Mouse (Mus musculus) embryonic facial prominence, embryonic 11.5 days (tissue): Measurements from ENCODE around the gene Xlr5a. TPM values are rescaled to one million over a fixed set of nuclear protein-coding genes. Genes with fewer than 3 reads are reported as not detected.
"Not testable (repeated sequence)": the region's sequence is repeated elsewhere in the genome, so short reads cannot be mapped to it uniquely, and the experiment has no call there.

Source experiments
- ATAC-seq: fragments of 200-750 bp; cut with Nextera tagmentation; replicated peaks from 2 replicates; pipeline ENCODE4 v1.8.0; 2017; ENCODE audit warnings: low read depth; ENCODE audit not compliant: insufficient number of reproducible peaks, low FRiP score, low TSS enrichment
- DNase-seq: peaks from one replicate; pipeline ENCODE4 v3.0.0-alpha.2; 2015; ENCODE audit warnings: low spot score
- H3K27ac ChIP-seq: fragments of 300-500 bp; sonication (generic); replicated peaks from 2 replicates; pipeline ENCODE4 v1.5.1; 2014; ENCODE audit warnings: mild to moderate bottlenecking, low read depth, low read length, control low read depth
- H3K27me3 ChIP-seq: fragments of 300-500 bp; sonication (generic); 2 replicates; pipeline ENCODE4 v1.6.1; 2014; ENCODE audit warnings: mild to moderate bottlenecking, low read length, moderate library complexity, mixed read lengths; ENCODE audit not compliant: control insufficient read depth, insufficient read depth
- H3K36me3 ChIP-seq: fragments of 300-500 bp; sonication (generic); replicated peaks from 2 replicates; pipeline ENCODE4 v1.6.1; 2014; ENCODE audit warnings: low read depth, mild to moderate bottlenecking, low read length, moderate library complexity, mixed read lengths; ENCODE audit not compliant: control insufficient read depth, insufficient read depth
- H3K4me1 ChIP-seq: fragments of 300-500 bp; sonication (generic); 2 replicates; pipeline ENCODE4 v1.6.1; 2014; ENCODE audit warnings: low read length, mixed read lengths; ENCODE audit not compliant: control insufficient read depth, insufficient read depth
- H3K4me2 ChIP-seq: fragments of 300-500 bp; sonication (generic); 2 replicates; pipeline ENCODE4 v1.6.1; 2014; ENCODE audit warnings: low read depth, mild to moderate bottlenecking, control low read depth, low read length, moderate library complexity
- H3K4me3 ChIP-seq: fragments of 300-500 bp; sonication (generic); 2 replicates; pipeline ENCODE4 v1.5.1; 2014; ENCODE audit warnings: low read depth, low read length, control low read depth
- H3K9ac ChIP-seq: fragments of 300-500 bp; sonication (generic); replicated peaks from 2 replicates; pipeline ENCODE4 v1.6.1; 2014; ENCODE audit warnings: mild to moderate bottlenecking, control low read depth, low read length
- H3K9me3 ChIP-seq: fragments of 300-500 bp; sonication (generic); replicated peaks from 2 replicates; pipeline ENCODE4 v1.6.1; 2016; ENCODE audit warnings: mild to moderate bottlenecking, low read length, inconsistent platforms, mixed read lengths; ENCODE audit not compliant: control insufficient read depth
- WGBS: fragments of 180-500 bp; shearing (Covaris S2); extraction: QIAGEN DNeasy Blood & Tissue Kit; methylation state at CpG from one replicate; pipeline ENCODE4 v1.1.7; 2014; 5-methylcytosine and 5-hydroxymethylcytosine counted together
- polyA plus RNA-seq: library from polyadenylated mRNA; unstranded; fragments of >200 nt; fragmentation: Nextera tagmentation; extraction: Ambion mirVana; gene quantifications from 2 replicates; pipeline ENCODE4 v1.2.1, GENCODE M21; 2014

Gene Xlr5a
- polyA plus RNA-seq, result not detected in 2 replicates

DNA sequence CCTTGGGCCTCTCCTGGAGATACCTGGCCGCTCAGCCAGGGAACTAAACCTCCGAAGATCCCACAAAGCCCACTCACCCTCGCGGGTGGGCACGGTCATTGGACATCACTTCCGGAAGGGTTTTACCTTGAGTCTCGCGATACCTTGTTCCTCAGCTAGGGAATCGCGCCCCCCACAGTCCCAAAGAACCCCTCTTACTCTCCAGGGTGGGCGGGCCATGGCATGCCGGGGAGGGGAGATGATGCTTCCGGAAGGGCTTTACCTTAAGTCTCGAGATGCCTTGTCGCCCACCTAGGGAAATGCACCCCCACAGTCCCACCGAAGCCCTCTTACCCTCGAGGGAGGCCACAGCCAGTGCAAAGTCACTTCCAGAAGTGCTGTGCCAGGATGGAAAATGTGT, at the start of gene Xlr5a, which contains the start of gene Xlr5c:
Gene Xlr5a, minus strand, starts transcription at position 101 of the 400 bp plus-strand sequence.
Gene Xlr5c, minus strand, starts transcription at position 101 of the 400 bp plus-strand sequence.
- H3K27me3 ChIP-seq, H3K9ac ChIP-seq, DNase-seq, H3K27ac ChIP-seq, H3K36me3 ChIP-seq, H3K9me3 ChIP-seq, H3K4me1 ChIP-seq, H3K4me3 ChIP-seq, ATAC-seq, H3K4me2 ChIP-seq: not testable (repeated sequence)
- WGBS, result 93% methylated on average over 12 of the region's 17 CpGs

- Histone ChIP-seq H3K9ac (peak within 1 kb of the TSS; percentile 76), H3K9me3 (no peaks in the 10 kb centered on the region), H3K4me1 (no peaks in the 10 kb centered on the region), H3K27ac (0 out of 2 replicates have a peak within 1 kb of the TSS, but pooled peaks have one; percentile 35), H3K27me3 (no peaks in the 10 kb centered on the region), H3K4me2 (peak within 1 kb of the TSS; percentile 58), H3K36me3 (no peaks in the 10 kb centered on the region), H3K4me3 (peak within 1 kb of the TSS; percentile 56)
- peak; percentile 80 for DNase-seq
- peak; percentile 97 for ATAC-seq
- WGBS, result 18% methylated on average over 37 of the region's 37 CpGs
Measured at GRCm38 (mm10) chrX:73342483-73342895, 49.7 kb upstream of the Xlr5a start, which contains the start of gene Zfp275. Zfp275 (plus strand) TSS chrX:73342621.

DNA sequence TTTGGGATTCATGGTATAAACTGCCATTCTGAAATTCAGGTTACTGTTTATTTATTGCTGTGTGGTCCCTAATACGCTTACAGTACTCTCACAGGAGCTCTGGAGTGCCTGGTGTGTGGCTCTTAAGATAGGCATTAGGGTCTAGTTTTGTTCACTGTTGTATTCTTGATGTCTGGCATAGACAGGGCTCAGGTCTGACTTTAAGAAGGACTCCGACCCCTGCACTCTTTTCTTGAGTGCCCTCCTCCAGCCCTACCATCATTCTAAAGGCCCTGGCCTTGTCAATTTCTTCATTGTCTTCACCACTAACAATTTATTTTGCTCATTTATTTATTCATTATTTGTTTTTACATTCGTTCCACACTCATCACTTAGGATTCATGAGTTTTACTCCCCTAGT, 49.3 kb upstream of the Xlr5a start:
- DNase-seq, result no peak
- Histone ChIP-seq H3K27me3 (no peaks in the 10 kb centered on the region), H3K4me1 (no peaks in the 10 kb centered on the region), H3K4me2 (no peak overlapping the region), H3K9ac (no peak overlapping the region), H3K27ac (no peak overlapping the region), H3K36me3 (no peaks in the 10 kb centered on the region), H3K9me3 (no peaks in the 10 kb centered on the region), H3K4me3 (peak overlapping the region; percentile 56)
- 40% methylated on average over 3 of the region's 3 CpGs for WGBS
- peak; percentile 12; the same call in 1 of the 2 replicates for ATAC-seq

- H3K9me3 ChIP-seq, result no peaks in the 10 kb centered on the region
- ATAC-seq (no peak), DNase-seq (no peak)
- 64% methylated on average over 1 of the region's 1 CpGs for WGBS
- no peaks in the 10 kb centered on the region for H3K27me3 ChIP-seq
- no peak overlapping the region for H3K9ac ChIP-seq
- H3K36me3 ChIP-seq, result no peaks in the 10 kb centered on the region
- no peak overlapping the region for H3K27ac ChIP-seq
- H3K4me1 ChIP-seq, result no peaks in the 10 kb centered on the region
- no peak overlapping the region for H3K4me3 ChIP-seq
- H3K4me2 ChIP-seq, result no peak overlapping the region
Measured at GRCm38 (mm10) chrX:73341473-73341872, 48.7 kb upstream of the Xlr5a start.

DNA sequence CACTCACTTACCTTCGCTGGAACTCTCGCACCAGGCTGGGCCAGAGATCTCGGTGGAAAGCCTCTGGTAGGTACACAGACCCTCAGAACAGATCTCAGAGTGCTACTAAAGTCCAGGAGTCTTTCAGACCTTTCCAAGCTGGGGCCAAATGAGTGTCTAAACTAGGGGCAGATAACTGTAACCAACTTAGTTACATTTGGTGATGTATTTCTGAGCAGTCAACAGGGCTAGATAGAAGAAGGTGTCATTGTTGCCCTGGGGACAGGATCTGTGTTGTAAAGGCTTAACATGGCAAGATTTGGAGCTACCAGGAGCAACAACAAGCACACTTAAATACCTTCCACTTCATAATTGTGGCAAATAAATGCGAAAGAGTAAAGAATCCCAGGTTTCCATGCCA, 44.0 kb upstream of the Xlr5a start, which contains the start of gene Gm45015:
Gene Gm45015, minus strand, starts transcription at position 101 of the 400 bp plus-strand sequence.
- Histone ChIP-seq H3K4me2 (no peak within 1 kb of the TSS), H3K4me3 (no peak within 1 kb of the TSS), H3K36me3 (no peaks in the 10 kb centered on the region), H3K9ac (no peak within 1 kb of the TSS), H3K9me3 (no peaks in the 10 kb centered on the region), H3K27me3 (no peaks in the 10 kb centered on the region), H3K27ac (no peak within 1 kb of the TSS), H3K4me1 (no peaks in the 10 kb centered on the region)
- 80% methylated on average over 4 of the region's 4 CpGs for WGBS
- DNase-seq, result no peak
- ATAC-seq, result no peak

- DNase-seq (no peak), ATAC-seq (no peak)
- H3K36me3 ChIP-seq, result no peaks in the 10 kb centered on the region
- no peak overlapping the region for H3K4me2 ChIP-seq
- H3K27ac ChIP-seq, result no peak overlapping the region
- H3K4me3 ChIP-seq, result no peak overlapping the region
- H3K27me3 ChIP-seq, result no peaks in the 10 kb centered on the region
- H3K9me3 ChIP-seq, result no peaks in the 10 kb centered on the region
- H3K4me1 ChIP-seq, result no peaks in the 10 kb centered on the region
- no peak overlapping the region for H3K9ac ChIP-seq
Measured at GRCm38 (mm10) chrX:73333548-73333947, 40.8 kb upstream of the Xlr5a start.

DNA sequence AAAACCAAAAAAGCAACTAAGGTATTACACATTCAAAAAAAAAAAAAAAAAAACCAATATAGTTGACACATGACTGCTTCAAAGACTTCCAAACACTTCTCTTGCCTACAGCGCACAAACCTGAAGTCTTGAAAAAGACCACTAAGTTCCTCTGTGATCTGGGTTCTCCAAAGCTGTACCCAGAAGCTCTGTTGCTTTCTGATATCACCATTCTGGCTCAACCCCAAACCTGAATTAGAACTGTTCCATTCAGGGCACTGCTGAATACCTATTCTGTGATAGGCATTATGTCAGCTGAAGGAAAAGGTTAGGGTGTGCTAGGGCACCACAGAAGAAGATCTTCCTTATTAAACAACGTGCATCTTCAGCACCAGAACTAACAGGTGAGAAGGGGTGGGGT, 34.4 kb upstream of the Xlr5a start:
- Histone ChIP-seq H3K36me3 (no peaks in the 10 kb centered on the region), H3K4me1 (no peaks in the 10 kb centered on the region)
- 65% methylated on average over 2 of the region's 2 CpGs for WGBS

GRCm38 (mm10) chrX:73321029-73321428, 28.3 kb upstream of the Xlr5a start:
- no peaks in the 10 kb centered on the region for H3K36me3 ChIP-seq
- no peak for ATAC-seq
- 60% methylated on average over 3 of the region's 3 CpGs for WGBS

More for the DNA sequence above, 34.4 kb upstream of the Xlr5a start:
- Histone ChIP-seq H3K27ac (no peak overlapping the region), H3K4me2 (no peak overlapping the region), H3K9ac (no peak overlapping the region), H3K4me3 (no peak overlapping the region), H3K9me3 (no peaks in the 10 kb centered on the region), H3K27me3 (no peaks in the 10 kb centered on the region)
- ATAC-seq (no peak), DNase-seq (no peak)

More at GRCm38 (mm10) chrX:73321029-73321428, 28.3 kb upstream of the Xlr5a start:
- Histone ChIP-seq H3K4me1 (no peaks in the 10 kb centered on the region), H3K9ac (no peak overlapping the region), H3K27ac (no peak overlapping the region), H3K27me3 (no peaks in the 10 kb centered on the region), H3K4me3 (no peak overlapping the region), H3K9me3 (no peaks in the 10 kb centered on the region), H3K4me2 (no peak overlapping the region)
- DNase-seq, result no peak
